Mouse (Mus musculus) heart, postnatal 25 days (tissue): ENCODE measurements around the gene Sebox. TPM values are rescaled to one million over a fixed set of nuclear protein-coding genes. Genes with fewer than 3 reads are reported as not detected.

Experiments used
- DNase-seq: peaks from one replicate; pipeline ENCODE4 v3.0.0; 2022; ENCODE audit warnings: low spot score
- intact Hi-C: fragments of 180-260 bp; cut with DNase I; formaldehyde crosslinking; loops from one replicate; pipeline ENCODE4 v1.15.1; 2025
- total RNA-seq, 2 experiments: library from RNA; stranded (reverse); gene quantifications; 2 replicates each; pipeline ENCODE4 v1.2.3; 2021

The Sebox gene
- total RNA-seq, 2 experiments from 2014 or later: not detected

- intact Hi-C loops: no loop called here
- DNase-seq: no peak
Observed at GRCm38 (mm10) chr11:78497071-78497541, 6.1 kb upstream of the Sebox start.

GRCm38 (mm10) chr11:78497544-78498522, 5.4 kb upstream of the Sebox start, which contains the start of gene Sarm1:
Gene Sarm1, minus strand, starts transcription at chr11:78497754.
- DNase-seq: peak; percentile 76

GRCm38 (mm10) chr11:78499004-78499403, 4.2 kb upstream of the Sebox start, which contains the start of gene Vtn:
Gene Vtn, plus strand, starts transcription at chr11:78499091.
- DNase-seq: no peak
- intact Hi-C loops: no loop called here

More at GRCm38 (mm10) chr11:78497544-78498522, 5.4 kb upstream of the Sebox start, which contains the start of gene Sarm1:
- intact Hi-C loops: no loop called here

- no peak for DNase-seq
- intact Hi-C loops: no loop called here
Observed at GRCm38 (mm10) chr11:78499543-78499942, 3.7 kb upstream of the Sebox start.

GRCm38 (mm10) chr11:78500623-78501202, 2.5 kb upstream of the Sebox start:
- DNase-seq: no peak
- intact Hi-C loops: no loop called here

GRCm38 (mm10) chr11:78501529-78501928, 1.7 kb upstream of the Sebox start:
- DNase-seq: no peak
- intact Hi-C loops: no loop called here

GRCm38 (mm10) chr11:78505430-78505829, 2.2 kb downstream of the Sebox start:
- intact Hi-C loops: no loop called here

GRCm38 (mm10) chr11:78509148-78509547, 5.9 kb downstream of the Sebox start:
- intact Hi-C loops: no loop called here
- no peak for DNase-seq

More at GRCm38 (mm10) chr11:78505430-78505829, 2.2 kb downstream of the Sebox start:
- DNase-seq: no peak

- peak; percentile 79 for DNase-seq
- intact Hi-C loops: no loop called here
Observed at GRCm38 (mm10) chr11:78512025-78512957, 9.0 kb downstream of the Sebox start, which contains the start of the genes Tmem199 and Poldip2. Gene Tmem199, minus strand, starts transcription at chr11:78512172. Gene Poldip2, plus strand, starts transcription at chr11:78512193.

- no peak for DNase-seq
- intact Hi-C loops: no loop called here
Observed at GRCm38 (mm10) chr11:78513106-78513790, 10.0 kb downstream of the Sebox start.

GRCm38 (mm10) chr11:78515549-78516325, 12.5 kb downstream of the Sebox start:
- no peak for DNase-seq
- intact Hi-C loops: loop anchor here (2.0 kb wide), 1 partner anchor 15 kb away; no protein-coding TSS in a partner anchor

GRCm38 (mm10) chr11:78518931-78519330, 15.7 kb downstream of the Sebox start:
- intact Hi-C loops: no loop called here
- no peak for DNase-seq

- intact Hi-C loops: no loop called here
- DNase-seq: no peak
Observed at GRCm38 (mm10) chr11:78521880-78522279, 18.6 kb downstream of the Sebox start.

- intact Hi-C loops: no loop called here
- DNase-seq: no peak
Observed at GRCm38 (mm10) chr11:78522481-78522997, 19.3 kb downstream of the Sebox start.

- intact Hi-C loops: no loop called here
- no peak for DNase-seq
Observed at GRCm38 (mm10) chr11:78523241-78523955, 20.2 kb downstream of the Sebox start.

- no peak for DNase-seq
- intact Hi-C loops: no loop called here
Observed at GRCm38 (mm10) chr11:78524838-78525237, 21.6 kb downstream of the Sebox start.

- no peak for DNase-seq
- intact Hi-C loops: no loop called here
Observed at GRCm38 (mm10) chr11:78528714-78529113, 25.5 kb downstream of the Sebox start.
